Mouse (Mus musculus) testis, postnatal 10 days (tissue): Measurements from ENCODE around the gene Olfr1297.

Experiments
- DNase-seq: peaks from one replicate; pipeline ENCODE4 v3.0.0; 2021; ENCODE audit warnings: low spot score

Gene Olfr1297

DNA sequence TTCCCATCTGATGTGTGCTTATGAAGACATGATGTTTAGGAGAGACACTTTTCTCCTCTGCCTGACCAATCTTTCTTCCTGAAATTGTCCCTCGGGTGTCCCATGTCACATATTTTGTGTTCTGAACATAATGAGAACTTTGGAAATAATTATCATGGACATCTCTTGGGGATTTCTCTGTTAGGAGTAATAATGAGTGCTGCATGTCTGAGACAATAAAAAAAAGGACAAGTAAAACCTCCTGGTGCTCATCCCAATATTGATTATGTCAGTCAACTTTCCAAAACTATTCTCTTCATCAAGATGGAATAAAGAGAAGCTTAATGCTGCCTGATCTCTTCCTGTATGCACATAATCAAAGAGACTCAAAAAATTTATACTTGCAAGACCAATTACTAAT, at the start of gene Olfr1297:
Gene Olfr1297, minus strand, starts transcription at position 101 of the 400 bp plus-strand sequence.
- DNase-seq = no peak

- no peak for DNase-seq
Observed at GRCm38 (mm10) chr2:111661119-111661518, 34.8 kb upstream of the Olfr1297 start, which contains the start of gene Olfr1299. TSS of gene Olfr1299 (plus strand) at chr2:111661419.

- DNase-seq = no peak
Observed at GRCm38 (mm10) chr2:111649101-111649500, 22.8 kb upstream of the Olfr1297 start, which contains the start of gene Olfr1298. TSS of gene Olfr1298 (minus strand) at chr2:111649201.

GRCm38 (mm10) chr2:111569581-111569980, 56.7 kb downstream of the Olfr1297 start, which contains the start of gene Olfr1295:
TSS of gene Olfr1295 (minus strand) at chr2:111569681.
- no peak for DNase-seq
